Mouse (Mus musculus) ES-Bruce4 (cell line): ENCODE measurements at regions not wholly inside any gene's neighbourhood (a gene's known extent, or its start where the extent isn't known, plus 50 kb on each side); places are given as distances from the start of the nearest gene placed in this dataset.

ENCODE experiments used
- H3K27ac ChIP-seq: 2 replicates; pipeline ENCODE4 v1.5.1; 2012; ENCODE audit warnings: low read length, inconsistent platforms; ENCODE audit not compliant: insufficient read depth
- H3K27me3 ChIP-seq: 2 replicates; pipeline ENCODE4 v1.6.1; 2012; ENCODE audit warnings: mild to moderate bottlenecking, low read length, inconsistent platforms; ENCODE audit not compliant: control insufficient read depth, poor library complexity, insufficient read depth, severe bottlenecking
- H3K36me3 ChIP-seq: 2 replicates; pipeline ENCODE4 v1.6.1; 2012; ENCODE audit warnings: inconsistent platforms, mild to moderate bottlenecking, low read length, moderate library complexity; ENCODE audit not compliant: control insufficient read depth, poor library complexity, insufficient read depth, severe bottlenecking
- H3K4me1 ChIP-seq: one replicate; pipeline ENCODE4 v1.8.1; 2011; ENCODE audit warnings: low read length; ENCODE audit not compliant: control insufficient read depth, insufficient read depth
- H3K4me3 ChIP-seq: 2 replicates; pipeline ENCODE4 v1.5.1; 2011; ENCODE audit warnings: low read depth, mild to moderate bottlenecking, low read length
- H3K9ac ChIP-seq: 2 replicates; pipeline ENCODE4 v1.6.1; 2012; ENCODE audit warnings: low read depth, mild to moderate bottlenecking, inconsistent platforms; ENCODE audit not compliant: poor library complexity, severe bottlenecking
- H3K9me3 ChIP-seq: replicated peaks from 2 replicates; pipeline ENCODE4 v1.6.1; 2012; ENCODE audit warnings: mild to moderate bottlenecking, low read length, inconsistent platforms; ENCODE audit not compliant: control insufficient read depth, poor library complexity, insufficient read depth, severe bottlenecking
- CTCF ChIP-seq: IDR thresholded peaks from one replicate; pipeline ENCODE4 v1.8.1; 2011; ENCODE audit warnings: low read depth, low read length
- EP300 ChIP-seq: IDR thresholded peaks from 2 replicates; pipeline ENCODE4 v1.6.1; 2011; ENCODE audit warnings: low read depth, low read length; ENCODE audit not compliant: insufficient read depth
- POLR2A ChIP-seq: IDR thresholded peaks from one replicate; pipeline ENCODE4 v1.8.1; 2011; ENCODE audit warnings: low read length; ENCODE audit not compliant: insufficient read depth

GRCm38 (mm10) chr10:67743561-67743960 is 168.9 kb downstream of the Zfp365 start:
- Histone ChIP-seq H3K36me3 (no peaks in the 10 kb centered on the region), H3K27ac (no peak overlapping the region), H3K9me3 (no peaks in the 10 kb centered on the region), H3K4me1 (no peaks in the 10 kb centered on the region), H3K27me3 (no peaks in the 10 kb centered on the region), H3K4me3 (no peak overlapping the region), H3K9ac (no peak overlapping the region)
- TF ChIP-seq CTCF (no peak), POLR2A (no peak), EP300 (no peak)

DNA sequence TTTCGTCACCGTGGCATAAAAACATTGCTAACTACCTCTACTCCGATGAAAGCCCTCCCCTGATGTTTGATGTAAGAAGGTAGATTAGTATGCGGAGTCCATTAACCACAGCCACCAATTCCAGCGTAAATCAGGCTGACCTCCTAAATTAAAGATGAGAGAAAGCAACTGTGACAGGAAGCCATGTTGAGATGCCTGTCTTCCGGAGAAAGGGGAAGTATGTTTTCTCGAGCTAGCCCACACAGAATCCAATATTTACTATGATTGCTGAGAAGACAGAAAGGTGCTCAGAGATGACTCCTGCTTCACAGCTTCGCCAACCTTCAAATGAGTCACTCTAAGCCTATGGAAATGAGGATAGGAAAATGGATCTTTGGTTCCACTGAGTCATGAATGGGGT is 169.6 kb downstream of the Zfp365 start:
- Histone ChIP-seq H3K27me3 (no peaks in the 10 kb centered on the region), H3K27ac (no peak overlapping the region), H3K4me1 (no peaks in the 10 kb centered on the region), H3K9me3 (no peaks in the 10 kb centered on the region), H3K36me3 (no peaks in the 10 kb centered on the region), H3K9ac (no peak overlapping the region), H3K4me3 (no peak overlapping the region)
- TF ChIP-seq POLR2A (no peak), EP300 (no peak), CTCF (no peak)

DNA sequence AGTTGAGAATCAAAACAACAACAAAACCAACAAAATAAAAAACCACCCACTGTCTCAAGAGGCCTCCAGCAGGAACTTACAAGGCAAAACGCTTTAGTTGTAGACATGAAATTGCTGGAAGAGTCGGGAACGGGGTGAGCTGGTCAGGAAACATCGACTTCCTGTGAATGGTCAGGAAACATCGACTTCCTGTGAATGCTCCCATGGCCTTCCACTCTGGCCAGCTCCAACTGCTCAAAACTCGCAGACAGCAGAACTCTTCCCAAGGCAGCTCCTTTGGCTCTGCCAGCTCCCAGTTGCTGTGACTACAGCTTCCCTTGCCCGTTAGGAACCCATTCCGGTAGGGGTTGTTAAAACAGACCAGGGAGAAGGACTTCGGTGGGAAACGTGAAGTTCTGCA is 170.2 kb downstream of the Zfp365 start:
- TF ChIP-seq EP300: no peak
- TF ChIP-seq POLR2A: no peak
- no peak for TF ChIP-seq CTCF
- Histone ChIP-seq H3K27ac (no peak overlapping the region), H3K4me1 (no peaks in the 10 kb centered on the region), H3K36me3 (no peaks in the 10 kb centered on the region), H3K9ac (no peak overlapping the region), H3K27me3 (no peaks in the 10 kb centered on the region), H3K9me3 (no peaks in the 10 kb centered on the region), H3K4me3 (no peak overlapping the region)

GRCm38 (mm10) chr10:67739199-67739598 is 173.3 kb downstream of the Zfp365 start:
- H3K9ac ChIP-seq: no peak overlapping the region
- H3K36me3 ChIP-seq: no peaks in the 10 kb centered on the region
- H3K27me3 ChIP-seq: no peaks in the 10 kb centered on the region
- no peaks in the 10 kb centered on the region for H3K9me3 ChIP-seq
- TF ChIP-seq CTCF: no peak
- no peak for TF ChIP-seq POLR2A
- TF ChIP-seq EP300: no peak
- H3K4me1 ChIP-seq: no peaks in the 10 kb centered on the region
- no peak overlapping the region for H3K4me3 ChIP-seq
- H3K27ac ChIP-seq: no peak overlapping the region

GRCm38 (mm10) chr10:67736636-67737035 is 175.8 kb downstream of the Zfp365 start:
- H3K9ac ChIP-seq: no peak overlapping the region
- H3K27ac ChIP-seq: no peak overlapping the region
- H3K4me1 ChIP-seq: no peaks in the 10 kb centered on the region
- no peaks in the 10 kb centered on the region for H3K36me3 ChIP-seq
- no peaks in the 10 kb centered on the region for H3K9me3 ChIP-seq
- H3K27me3 ChIP-seq: no peaks in the 10 kb centered on the region
- TF ChIP-seq POLR2A: no peak
- no peak for TF ChIP-seq CTCF
- TF ChIP-seq EP300: no peak
- no peak overlapping the region for H3K4me3 ChIP-seq

DNA sequence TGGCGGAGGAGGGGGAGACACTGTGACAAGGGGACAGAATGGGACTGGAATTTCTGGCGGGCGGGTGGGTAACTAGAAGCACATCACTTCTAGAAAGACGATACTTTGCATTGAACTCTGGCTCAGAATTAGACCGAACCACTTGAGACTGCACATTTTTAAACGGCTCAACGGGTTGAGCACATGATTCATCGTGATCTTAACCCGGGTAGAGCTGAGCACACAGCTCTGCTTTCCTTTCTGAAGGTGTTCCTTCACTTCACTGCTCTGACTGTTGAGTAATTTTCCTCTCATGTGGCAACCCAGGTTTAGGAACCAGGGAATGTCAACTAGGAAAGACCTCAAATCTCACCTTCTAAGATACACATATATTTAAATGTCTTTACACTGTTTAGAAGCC is 180.9 kb downstream of the Zfp365 start:
- no peaks in the 10 kb centered on the region for H3K9me3 ChIP-seq
- no peak overlapping the region for H3K27ac ChIP-seq
- no peaks in the 10 kb centered on the region for H3K27me3 ChIP-seq
- no peaks in the 10 kb centered on the region for H3K4me1 ChIP-seq
- H3K9ac ChIP-seq: no peak overlapping the region
- TF ChIP-seq CTCF (no peak), EP300 (no peak), POLR2A (no peak)
- H3K36me3 ChIP-seq: no peaks in the 10 kb centered on the region
- H3K4me3 ChIP-seq: no peak overlapping the region
